Mouse (Mus musculus) heart, adult 9 months (tissue): Measurements from ENCODE around the gene Hoxd10.

ENCODE experiments used
- DNase-seq, 2 experiments: peaks; one replicate each; pipeline ENCODE4 v3.0.0; 2022; ENCODE audit warnings: low spot score in 2 of 2

Hoxd10 gene

DNA sequence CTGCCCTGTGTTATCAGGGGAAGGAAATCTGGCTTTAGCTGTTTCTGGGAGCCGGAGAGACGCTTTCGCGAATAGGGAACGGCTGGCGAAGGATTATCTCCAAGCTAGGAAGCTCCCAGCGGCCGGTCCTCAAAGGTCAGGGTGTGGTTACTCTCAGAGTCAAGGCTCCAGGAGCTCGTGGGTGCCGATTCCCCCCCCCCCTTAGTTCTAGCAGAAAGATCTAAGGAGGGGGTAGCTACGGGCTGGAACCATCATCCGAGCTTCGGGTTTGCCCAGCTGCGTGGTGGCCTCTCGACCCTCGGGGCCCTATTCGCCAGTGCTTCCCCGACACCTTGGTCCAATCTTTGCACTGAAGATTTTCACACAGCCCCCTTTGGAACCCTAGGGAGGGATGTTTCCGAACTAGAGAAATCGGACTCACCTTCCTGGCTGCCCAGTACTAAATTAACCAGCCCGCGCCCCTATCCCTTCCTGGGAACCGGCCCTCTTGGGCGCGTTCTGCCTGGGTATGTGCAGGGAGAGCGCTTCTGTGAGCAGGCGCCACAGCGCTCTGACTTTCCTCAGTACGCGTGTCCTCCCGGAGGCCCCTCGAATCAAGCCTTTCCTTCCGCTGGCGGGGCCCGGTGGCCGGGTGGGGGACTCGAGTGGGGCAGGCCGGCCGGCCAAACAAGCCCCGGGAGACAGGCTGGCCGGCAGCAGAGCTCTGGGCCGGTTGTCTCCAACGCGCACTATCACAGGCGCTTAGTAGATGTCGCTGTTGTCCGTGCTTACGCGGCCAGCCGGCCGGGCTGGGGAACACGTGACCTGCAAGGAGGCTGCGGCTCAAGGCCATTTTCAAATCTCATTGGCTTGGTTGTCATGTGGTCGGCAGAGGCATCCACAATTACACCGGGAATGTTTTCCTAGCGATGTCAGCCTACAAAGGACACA is at the start of gene Hoxd10:
Gene Hoxd10, plus strand, starts transcription at position 903 of the 930 bp plus-strand sequence.
- DNase-seq: no peak

DNA sequence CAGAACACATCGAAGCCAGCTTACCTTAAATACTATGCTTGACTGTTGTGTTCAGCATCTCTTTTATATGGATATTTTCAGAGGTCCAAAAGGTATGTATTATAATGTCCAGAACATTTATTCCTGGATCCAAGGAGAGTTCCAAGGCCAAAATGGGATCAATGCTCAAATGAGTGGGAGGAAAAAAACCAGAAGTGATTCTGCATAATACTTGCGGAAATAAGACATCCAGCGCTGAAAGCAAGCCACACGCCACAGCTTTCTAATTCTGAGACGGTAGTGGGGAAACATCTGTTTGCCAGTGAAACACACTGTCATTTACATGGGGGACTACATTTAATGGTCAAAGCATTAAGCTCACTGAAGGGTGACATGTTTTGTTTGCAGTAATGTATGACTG is 49.3 kb upstream of the Hoxd10 start:
- DNase-seq: no peak

- no peak for DNase-seq
Measured at GRCm38 (mm10) chr2:74645631-74646030, 46.1 kb upstream of the Hoxd10 start.

DNA sequence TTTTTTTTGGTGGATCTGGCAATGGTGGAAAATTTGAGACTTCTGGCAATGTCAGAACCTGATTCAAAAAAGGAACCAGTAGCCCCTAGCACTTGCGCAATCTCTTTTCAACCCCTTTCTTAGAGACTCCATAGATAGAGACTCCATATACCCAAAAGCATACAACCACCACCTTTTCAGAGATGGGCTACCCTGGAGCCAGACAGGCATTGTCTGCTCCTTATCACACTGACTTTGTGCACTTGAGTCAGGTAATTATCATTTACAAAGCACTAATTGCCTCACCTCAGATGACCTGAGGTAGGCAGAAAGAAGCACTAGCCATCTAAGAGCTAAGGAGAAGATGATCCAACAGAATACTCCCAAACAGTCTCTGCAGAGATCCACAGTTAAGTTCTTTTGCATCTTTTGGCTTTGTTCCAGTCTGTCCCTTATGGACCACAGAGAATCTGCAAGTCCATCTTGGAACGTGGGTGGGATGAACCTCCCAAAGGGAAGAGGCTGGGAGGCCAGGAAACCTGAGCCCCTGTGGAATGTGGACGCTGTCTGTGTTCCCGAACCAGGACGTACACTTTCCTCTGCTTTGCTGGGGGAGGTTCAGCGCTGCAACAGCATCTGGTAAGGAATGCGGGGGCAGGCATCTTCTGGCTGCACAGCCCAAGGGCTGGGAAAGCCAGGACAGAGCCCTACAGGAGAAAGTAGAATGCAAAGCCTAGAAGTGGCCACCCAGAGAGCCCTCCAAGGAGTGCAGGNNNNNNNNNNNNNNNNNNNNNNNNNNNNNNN is 44.5 kb upstream of the Hoxd10 start:
- no peak for DNase-seq

DNA sequence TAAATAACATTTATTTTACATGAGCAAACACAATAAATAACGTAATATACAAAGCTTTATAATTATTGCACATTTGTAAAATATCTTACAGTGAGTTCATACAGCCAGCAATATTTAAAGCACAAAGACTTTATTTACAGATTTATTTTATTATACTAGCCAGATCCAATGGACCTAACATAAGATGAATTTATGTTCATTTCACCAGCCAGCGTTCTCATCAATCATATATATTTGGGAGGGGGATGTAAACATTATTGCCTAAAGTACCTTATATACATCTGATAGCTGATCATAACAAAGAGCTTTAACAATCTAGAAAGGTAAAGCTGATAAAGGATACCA is 38.8 kb upstream of the Hoxd10 start:
- DNase-seq: no peak

- no peak for DNase-seq
Measured at GRCm38 (mm10) chr2:74653781-74654535, 37.8 kb upstream of the Hoxd10 start.

GRCm38 (mm10) chr2:74654743-74655419 is 36.8 kb upstream of the Hoxd10 start:
- DNase-seq: no peak

DNA sequence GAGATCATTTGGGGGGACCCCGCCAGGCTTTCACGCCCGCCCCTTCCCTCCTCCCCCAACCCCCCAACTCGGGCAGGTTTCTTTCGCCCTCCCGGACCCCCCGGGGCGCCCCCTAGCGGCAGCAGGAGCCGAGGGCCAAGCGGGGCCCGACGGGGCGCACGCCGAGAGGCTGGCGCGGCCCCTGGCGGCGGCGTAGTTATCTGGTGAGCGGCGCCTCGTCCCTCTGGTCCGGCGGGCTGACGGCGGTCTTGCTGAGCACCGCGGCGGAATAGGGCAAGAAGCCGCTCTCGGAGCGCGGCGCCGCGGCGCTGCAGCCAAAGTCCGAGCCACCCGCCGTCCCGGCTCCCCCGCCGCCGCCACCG is 36.3 kb upstream of the Hoxd10 start:
- no peak for DNase-seq

DNA sequence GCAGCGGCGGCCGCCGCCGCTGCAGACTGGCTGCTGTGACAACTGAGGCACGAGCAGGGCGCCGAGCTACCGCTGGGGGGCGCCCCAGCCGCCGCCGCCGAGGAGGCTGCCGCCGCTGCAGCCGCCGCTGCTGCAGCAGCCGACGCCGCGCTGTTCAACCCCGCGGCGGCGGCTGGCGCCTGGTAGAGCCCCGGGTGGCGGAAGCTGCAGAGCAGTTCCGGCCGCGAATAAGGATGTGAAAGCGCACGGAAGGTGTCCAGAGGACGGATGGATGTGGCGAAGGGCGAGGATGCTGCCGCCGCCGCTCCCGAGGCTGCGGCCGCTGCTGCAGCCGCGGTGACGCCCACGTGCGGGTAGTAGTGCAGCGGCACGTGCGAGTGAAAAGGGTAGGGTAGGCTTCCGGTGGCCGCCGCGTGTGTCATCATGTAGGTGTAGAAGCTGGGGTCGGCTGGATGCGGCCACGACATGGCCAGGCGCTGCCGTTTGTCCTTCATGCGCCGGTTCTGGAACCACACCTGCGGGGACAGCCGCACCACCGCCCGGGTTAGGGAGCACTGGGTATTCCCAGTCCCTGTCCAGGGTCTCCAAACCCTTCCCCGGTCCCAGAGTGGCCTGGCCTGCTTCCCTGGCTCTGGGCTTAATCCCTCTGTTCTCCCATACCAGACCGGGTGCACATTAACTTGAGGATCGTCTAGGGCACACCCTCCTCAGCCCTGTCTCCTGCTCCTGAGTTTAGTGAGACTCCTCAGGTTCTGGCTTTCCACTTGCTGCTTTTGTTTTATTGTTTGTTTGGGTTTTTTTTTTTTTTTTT is 35.7 kb upstream of the Hoxd10 start:
- DNase-seq: no peak

DNA sequence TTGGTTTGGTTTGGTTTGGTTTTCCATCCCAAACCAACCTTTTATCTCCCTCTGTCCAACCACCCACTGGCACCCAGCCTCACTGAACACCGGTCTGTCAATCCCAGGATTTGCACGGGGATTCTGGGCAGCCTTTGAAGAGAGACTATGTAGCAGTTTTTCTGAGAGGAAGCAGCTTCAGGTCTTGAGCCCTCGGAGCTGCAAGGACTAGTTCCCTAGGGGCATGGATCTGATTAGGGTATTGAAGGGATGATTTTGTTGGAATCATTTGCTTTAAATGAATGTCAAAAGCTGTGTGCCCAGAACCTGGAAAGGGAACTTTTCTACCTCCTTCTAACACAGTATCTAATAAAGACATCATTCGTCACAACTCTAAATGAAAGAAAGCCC is 35.1 kb upstream of the Hoxd10 start:
- no peak for DNase-seq

- no peak for DNase-seq
Measured at GRCm38 (mm10) chr2:74657251-74658023, 34.3 kb upstream of the Hoxd10 start.

- no peak for DNase-seq
Measured at GRCm38 (mm10) chr2:74658024-74658666, 33.6 kb upstream of the Hoxd10 start.

DNA sequence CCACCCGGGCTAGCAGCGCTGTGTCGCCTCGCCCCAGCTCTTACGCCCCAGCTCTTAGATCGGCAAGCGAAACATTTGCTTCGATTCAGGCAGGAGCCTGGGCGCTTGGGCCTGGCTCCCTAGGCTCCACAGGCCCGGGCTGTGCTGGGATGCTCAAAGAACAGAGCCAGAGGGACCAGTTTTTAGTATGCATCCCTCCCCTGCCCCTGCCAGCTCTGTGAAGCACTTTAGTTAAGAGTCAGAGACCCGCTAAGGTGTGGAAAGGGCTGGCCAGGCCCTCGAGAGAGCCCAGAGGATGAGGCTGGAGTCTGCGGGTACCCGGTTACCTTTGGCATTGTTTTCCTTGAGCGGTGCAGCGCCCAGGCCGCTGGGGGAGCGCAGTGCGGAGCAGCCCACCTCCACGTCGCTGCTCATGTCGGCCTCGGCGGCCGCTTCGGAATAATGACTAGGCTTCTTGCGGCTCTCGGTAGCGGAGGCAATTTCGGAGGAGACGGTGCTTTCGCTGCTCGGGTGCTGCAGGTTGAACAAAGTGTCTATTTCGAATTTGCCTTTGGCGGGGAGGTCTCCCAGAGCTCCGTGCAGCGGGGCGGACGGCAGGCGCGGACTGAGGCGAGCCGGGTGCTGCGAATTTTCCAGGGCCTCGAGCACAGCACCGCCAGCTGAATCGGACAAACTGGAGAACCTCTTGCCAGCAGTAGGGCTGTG is 32.9 kb upstream of the Hoxd10 start:
- DNase-seq: no peak

DNA sequence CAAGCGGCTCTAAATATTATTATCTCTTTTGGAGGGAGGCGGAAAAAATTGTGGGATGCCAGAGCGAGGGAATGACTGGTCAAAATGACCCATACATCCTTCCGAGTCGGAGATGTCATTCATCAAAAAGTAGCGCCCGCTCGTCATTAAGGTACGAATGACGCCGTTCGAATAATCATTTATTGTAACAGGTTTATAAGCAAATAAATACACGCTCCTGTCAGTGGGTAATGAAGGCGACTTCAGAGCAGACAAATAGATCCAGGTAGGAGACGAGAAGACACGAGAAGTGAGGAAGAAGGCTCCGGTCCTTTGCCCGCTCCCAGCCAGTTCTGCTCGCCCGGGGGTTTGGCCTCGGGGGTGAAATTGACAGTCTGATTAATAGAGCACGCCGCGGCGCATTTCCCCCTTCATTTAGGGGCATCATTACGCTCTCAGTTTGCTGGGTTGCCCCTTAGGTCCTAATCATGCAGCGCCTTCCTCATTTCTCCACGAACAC is 32.2 kb upstream of the Hoxd10 start, which contains the start of gene Evx2:
Gene Evx2, minus strand, starts transcription at position 51 of the 499 bp plus-strand sequence.
- DNase-seq: no peak

DNA sequence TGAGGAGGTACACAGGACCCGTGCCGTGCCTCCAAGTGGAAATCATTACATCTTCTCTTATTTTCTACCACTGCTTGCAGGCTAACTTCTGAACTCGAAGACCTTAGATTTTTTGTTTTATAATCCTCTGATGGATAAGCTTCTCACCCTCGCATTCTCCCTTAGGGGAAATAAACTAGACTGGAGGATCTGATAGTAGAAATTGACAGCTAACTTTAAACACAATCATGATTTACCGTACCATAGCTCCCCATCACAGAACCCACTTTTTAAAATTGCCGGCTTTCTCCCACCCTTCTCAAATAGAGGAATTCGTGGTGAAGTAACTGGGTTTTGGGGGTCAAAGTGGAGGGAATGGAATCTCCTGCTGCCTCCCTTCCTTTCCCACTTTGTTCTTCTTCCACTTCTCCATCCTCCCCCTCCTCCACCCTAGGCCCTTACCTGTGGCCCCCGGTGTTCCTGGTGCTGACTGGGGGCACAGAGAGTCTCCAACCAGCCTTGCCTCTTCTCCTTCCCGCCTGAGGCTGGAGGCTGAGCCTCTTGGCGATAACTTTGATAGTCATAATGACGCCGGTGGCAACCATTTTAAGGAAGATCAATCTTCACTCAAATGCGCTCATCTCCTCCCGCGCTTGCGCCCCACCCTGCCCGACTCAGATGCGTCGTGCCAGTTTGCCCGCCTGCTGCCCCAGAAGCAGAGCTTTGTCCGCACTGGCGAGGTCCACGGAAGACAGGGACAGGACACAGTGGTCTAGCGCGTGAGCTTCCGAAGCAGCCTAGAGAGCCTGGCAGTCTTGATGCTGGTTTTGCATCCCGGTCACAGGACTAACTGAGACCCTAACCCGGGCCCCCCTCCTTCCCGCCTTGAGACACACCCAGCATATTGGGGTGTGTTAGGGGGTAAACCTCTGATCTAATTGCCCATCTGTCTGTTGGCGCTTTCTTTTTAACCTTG is 31.0 kb upstream of the Hoxd10 start:
- DNase-seq: no peak

- DNase-seq: no peak
Measured at GRCm38 (mm10) chr2:74661685-74662084, 30.0 kb upstream of the Hoxd10 start.

GRCm38 (mm10) chr2:74663291-74663925 is 28.3 kb upstream of the Hoxd10 start:
- DNase-seq: no peak
